Mouse (Mus musculus) ES-Bruce4 (cell line): ENCODE data around the gene Arl15.

Source experiments
- CTCF ChIP-seq: IDR thresholded peaks from one replicate; pipeline ENCODE4 v1.8.1; 2011; ENCODE audit warnings: low read depth, low read length
- POLR2A ChIP-seq: IDR thresholded peaks from one replicate; pipeline ENCODE4 v1.8.1; 2011; ENCODE audit warnings: low read length; ENCODE audit not compliant: insufficient read depth

DNA sequence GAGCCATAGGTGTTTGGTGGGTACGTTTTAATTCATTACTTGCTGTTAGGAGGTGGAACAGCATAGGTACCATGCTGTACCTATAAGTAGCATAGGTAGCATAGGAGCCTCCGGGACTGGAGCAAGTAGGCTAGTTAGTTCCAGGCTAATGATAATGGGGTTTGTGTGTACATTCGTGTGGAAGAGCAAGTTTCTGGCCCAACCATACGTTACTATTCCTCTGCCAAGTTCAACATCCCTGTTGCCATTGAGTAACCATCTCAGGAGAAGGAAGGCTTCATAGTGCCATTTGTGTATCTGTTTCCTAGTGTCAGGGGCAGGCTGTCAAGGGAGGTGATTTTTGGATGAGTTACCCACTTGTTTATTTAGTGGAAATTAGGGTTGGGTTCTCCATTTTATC is 141.4 kb downstream of the Arl15 start:
- no peak for TF ChIP-seq POLR2A
- TF ChIP-seq CTCF: no peak
